Mouse (Mus musculus) T-helper 1 cell (primary cell): ENCODE results near the gene Ints11.

Source experiments
- in situ Hi-C: fragments of 300-600 bp; cut with MboI, MseI; formaldehyde crosslinking; loops from one replicate; pipeline ENCODE4 v1.15.1; 2025; ENCODE audit warnings: high pct_unique_total_duplicates

Ints11 gene

DNA sequence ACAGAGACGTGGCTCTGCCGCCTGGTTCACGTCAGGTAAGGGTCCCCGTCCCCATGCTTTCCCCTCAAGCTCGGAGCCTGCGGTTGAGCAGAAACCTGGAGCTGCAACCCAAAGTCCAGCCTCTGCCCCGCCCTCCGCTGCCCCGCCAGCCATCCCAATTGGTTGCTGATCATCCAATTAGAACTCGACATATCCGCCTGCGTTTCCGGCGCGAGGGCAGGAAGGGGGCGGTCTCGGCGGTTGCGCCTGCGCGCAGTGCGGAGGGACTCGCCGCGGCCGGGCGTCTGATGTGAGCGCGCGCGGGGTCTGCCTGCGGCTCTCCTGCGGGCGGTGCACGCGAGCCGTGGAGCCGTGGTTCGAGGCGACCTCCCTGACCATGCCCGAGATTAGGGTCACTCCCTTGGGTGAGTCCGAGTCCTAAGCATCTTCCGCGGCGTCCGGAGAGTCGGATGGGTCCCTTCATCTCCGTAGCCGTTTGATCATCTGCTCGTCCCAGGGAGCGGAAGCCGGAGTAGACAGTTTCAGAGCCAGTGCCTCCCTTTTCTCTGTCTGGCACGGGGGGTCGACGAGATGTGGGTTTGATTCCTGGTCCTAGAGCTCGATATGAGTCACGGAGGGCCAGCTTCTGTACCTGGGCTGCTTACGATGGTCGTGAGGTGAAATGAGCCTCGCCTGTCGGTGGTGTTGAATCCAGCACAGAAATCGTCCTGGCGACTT, at the start of gene Ints11, which contains the start of gene Cptp:
Ints11 (plus strand) TSS at position 230 of the 717 bp plus-strand sequence.
Cptp (minus strand) TSS at position 124 of the 717 bp plus-strand sequence.
- in situ Hi-C loops: no loop called here

DNA sequence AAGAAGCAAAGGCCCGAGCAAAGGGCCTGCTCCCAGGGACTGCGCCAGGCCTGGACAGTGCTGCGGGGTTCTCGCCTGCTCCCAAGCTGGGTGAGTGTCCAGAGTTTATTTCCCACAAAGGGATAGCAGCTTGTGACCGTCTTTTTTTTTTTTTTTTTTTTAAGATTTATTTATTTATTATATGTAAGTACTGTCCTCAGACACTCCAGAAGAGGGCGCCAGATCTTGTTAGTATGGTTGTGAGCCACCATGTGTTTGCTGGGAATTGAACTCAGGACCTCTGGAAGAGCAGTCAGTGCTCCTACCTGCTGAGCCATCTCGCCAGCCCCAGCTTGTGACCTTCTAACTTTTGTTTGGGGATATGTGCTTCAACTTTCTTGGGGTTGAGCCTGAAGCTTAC, 48.3 kb upstream of the Ints11 start:
- in situ Hi-C loops: no loop called here

DNA sequence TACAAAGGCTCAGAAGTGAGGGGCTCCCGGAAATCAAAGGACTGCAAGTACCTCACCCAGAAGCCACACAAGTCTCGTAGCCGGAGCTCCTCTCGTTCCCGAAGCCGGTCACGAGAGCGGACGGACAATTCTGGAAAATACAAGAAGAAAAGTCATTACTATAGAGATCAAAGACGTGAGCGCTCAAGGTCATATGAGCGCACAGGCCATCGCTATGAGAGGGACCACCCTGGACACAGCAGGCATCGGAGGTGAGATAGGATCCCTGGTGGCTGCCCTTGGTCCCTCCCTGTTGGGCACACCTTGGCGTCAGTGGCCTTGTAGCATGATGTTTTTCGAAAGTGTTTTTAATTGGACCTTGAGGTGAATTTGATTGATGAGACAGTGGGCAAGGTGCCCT, 45.9 kb upstream of the Ints11 start:
- in situ Hi-C loops: no loop called here

DNA sequence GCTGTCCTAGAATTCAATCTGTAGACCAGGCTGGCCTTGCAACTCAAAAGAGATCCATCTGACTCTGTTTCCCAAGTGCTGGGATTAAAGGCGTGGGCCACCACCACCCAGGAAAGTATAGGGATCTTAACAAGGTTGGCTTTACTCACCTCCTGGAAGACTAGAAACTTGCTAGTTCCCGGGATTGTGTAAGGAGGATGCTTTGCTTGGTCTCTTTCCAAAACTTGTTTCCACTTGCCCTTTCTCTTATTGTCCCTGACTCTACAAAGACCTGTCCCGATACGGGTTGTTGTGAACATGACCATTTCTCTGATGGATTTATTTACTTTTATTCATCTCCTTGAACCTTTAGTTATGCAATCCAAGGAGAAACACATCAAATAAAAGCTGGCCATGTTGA, 39.5 kb upstream of the Ints11 start:
- in situ Hi-C loops: no loop called here

DNA sequence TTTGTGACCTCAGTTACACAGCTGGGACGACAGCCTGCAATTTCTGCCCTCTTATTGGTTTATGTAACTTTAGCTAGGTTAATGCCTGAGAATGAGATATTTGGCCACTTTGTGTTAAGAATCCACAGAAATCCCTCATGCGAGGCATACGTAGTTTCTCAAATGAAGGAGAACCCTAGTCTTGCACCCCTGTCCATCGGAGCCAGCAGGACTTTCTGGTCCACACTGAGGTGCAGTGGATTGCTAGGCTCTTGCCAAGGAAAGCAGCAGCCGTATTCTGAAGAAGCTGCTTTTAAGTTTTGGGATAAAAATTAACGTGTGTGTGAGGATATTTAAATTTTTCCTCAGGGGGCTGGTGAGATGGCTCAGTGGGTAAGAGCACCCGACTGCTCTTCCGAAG, 38.8 kb upstream of the Ints11 start:
- in situ Hi-C loops: no loop called here

DNA sequence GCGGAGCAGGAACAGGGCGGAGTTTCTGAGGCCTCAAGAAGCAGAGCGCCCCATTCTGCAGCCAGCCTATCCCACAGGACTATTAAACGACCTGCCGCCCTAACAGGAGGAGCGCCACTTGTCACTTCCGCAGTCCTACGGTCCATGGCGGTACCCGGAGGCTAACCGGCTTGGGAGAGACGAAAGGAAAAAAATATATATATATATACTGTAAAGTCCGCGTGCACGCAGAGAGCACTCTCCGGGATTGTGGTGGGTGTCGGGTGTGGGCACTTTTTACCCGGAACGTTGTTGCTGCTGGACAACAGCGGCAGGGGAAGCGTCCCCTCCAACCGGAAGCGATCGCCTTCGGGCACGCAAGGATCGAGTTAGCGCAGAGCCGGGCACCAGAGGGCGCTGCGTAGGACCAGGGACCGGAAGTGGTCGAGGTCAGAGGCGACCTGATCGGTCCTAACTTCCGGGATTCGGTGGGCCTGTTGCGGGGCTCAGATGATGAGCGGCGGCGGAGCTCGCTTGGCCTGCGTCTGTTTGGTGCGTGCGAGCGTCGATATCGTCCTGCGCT, 38.1 kb upstream of the Ints11 start, which contains the start of gene Aurkaip1:
Aurkaip1 (plus strand) TSS at position 68 of the 562 bp plus-strand sequence.
- in situ Hi-C loops: no loop called here

DNA sequence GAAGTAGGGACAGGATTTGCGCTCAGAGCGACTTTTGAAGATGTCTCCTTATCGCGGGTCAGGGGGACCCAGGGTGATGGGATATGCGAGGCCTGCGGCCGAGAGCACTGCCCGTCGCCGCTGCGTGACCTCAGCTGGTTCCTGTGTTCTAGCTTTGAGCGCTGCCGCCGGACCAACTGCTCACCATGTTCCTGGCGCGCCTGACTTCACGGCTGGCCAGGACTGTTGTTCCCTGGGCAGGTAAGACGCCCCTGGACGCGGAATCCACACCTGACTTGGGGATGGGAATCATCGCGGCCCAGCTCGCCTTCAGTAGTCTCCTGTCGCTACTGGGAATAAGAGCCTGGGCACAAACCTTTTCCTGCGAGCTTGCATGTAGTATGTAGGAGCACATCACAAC, 37.5 kb upstream of the Ints11 start:
- in situ Hi-C loops: no loop called here

DNA sequence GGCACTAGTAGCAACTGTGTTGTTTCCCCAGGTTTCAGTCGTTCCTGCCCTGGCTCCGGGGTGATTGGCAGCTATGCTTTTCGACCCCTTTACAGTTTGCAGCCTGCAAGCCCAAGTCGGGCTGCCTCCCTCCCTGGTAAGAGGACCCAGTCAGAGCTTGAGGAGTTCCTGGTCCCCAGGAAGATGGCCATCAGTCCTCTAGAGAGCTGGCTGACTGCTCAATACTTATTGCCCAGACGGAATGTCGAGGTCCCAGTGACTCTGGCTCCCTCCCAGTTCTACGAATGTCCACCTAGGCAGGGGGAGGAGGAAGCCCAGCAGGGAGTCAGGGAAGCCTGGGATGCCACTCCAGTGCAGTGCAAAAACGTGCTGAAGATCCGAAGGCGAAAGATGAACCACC, 37.0 kb upstream of the Ints11 start:
- in situ Hi-C loops: no loop called here

DNA sequence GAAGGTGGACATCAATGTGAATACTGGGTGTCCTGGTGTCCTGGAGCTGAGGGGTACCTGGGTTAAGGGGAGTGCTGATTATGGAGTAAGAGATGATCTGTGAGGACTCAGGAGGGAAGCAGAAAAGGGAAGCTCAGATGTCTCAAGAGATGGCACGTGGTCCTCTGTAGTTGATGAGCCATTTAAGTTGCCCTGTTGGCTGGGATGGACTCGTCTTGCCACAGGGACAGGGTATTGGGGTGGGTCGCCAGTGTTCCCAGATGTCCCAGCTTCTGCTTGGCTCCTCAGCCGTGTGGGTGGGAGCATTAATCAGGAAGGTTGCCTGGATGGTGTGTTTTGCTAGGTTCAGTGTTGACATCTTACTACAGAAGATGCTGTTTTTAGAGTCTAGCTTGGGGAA, 36.1 kb upstream of the Ints11 start:
- in situ Hi-C loops: no loop called here

DNA sequence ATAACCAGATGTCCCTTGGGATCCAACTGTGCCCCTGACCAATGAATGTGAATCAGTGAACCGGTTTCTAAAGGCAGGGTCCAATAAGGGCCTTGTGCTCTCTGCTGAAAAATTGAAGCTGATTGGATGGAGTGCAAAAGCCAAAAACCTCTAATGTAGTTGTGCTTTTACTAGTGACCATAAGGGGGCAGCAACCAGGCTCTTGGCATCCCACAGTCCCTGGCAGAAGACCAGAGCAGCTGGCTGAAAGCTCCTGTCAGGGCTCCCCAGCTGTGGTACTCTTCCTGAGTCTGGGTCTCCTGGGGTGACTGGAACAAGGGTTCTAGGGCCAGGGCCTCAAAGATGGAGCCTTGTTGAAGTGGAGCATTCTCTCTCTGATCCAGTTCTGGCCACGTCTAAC, 35.5 kb upstream of the Ints11 start:
- in situ Hi-C loops: no loop called here

DNA sequence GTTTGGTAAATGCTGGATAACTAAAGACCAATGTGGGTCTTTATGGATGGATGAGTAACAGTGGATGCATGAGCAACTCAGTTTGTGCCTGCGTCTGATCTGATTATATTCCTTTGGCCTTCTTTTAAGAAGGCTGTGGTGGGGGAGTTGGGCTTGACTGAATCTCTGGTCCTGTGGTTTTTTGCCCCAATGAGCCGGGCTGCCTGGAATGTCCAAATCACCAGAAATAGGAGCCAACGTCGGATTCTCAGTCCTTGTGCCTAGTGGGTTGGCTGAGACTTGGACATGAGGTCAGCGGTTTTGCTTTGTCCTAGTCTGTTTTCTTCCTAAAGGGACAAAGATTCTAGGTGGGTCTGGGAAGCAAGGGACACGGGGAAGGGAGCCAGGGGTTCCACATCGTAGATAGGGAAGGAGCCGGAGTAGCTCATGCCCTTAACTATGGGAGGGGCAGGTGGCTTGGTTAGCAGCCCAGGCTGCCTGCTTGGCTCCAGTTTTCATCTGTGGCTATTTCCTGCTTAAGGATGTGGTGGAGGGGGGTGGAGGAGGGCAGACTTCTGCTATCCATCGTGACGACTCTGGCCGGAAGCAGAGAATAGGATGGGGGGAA, 31.8 kb upstream of the Ints11 start:
- in situ Hi-C loops: no loop called here

DNA sequence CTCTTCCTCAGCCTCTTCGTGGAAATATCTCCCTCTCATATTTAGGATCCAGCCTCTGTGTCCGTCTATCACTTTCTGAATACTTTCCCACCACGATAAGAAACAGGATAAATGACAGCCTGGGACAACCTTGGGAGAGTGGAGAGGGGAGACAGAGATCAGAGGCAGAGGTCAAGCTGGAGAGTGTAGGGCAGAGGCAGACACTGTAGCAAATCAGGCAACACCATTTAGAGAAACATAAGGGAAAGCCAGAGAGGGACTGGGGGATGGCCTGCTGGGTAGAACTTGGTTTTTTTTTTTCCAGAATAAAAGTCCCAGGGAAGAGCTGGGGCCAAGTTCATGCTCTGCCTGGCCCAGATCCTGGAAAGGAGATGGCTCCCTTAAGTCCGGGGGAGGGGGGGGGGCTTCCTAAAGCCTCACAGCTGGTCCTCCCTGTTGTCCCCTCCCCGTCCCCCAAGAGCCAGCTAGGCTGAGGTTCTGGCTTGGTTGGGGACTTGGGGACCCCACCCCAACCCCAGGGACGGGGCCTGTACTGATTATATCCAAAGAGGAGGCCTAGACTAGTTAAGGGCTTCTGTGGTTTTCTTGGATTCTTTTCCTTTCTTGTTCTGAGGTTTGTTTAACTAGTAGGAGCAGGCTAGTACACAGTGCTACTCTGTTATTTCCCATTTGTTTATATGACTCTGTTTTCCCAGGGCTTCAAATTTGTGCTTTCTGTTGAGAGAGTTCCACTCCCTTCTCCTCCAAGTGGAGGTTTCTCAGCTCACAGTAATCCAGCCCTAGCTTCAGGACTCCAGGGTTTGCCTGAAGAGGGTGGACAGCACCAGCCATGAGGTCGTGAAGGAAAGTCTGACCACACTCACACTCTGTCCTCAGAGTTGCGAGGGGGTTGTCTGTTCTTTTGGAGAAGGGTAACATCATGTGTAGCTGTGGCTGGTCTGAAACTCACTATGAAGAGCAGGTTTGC, 30.9 kb upstream of the Ints11 start:
- in situ Hi-C loops: no loop called here

DNA sequence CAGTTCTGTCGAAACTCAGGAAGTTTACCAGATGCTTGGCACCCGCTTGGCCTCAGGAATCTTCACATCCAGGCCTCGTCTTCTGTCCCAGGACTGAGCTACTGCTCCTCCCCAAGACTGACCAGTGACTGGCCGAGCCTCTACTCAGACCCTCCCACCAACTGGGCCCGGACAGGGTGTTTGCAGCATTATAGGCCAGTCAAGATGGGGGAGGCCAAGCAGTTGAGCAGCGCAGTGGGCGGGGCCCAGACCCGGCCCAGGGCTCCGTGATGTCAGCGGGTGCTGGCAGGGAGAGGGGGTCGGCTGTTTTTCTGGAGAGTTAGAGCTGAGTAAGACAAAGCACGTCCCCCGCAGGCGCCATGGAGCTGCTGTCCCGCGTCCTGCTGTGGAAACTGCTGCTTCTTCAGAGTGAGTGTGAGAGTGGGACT, 29.8 kb upstream of the Ints11 start, which contains the start of gene Mxra8:
Mxra8 (plus strand) TSS at position 198 of the 428 bp plus-strand sequence.
- in situ Hi-C loops: no loop called here

DNA sequence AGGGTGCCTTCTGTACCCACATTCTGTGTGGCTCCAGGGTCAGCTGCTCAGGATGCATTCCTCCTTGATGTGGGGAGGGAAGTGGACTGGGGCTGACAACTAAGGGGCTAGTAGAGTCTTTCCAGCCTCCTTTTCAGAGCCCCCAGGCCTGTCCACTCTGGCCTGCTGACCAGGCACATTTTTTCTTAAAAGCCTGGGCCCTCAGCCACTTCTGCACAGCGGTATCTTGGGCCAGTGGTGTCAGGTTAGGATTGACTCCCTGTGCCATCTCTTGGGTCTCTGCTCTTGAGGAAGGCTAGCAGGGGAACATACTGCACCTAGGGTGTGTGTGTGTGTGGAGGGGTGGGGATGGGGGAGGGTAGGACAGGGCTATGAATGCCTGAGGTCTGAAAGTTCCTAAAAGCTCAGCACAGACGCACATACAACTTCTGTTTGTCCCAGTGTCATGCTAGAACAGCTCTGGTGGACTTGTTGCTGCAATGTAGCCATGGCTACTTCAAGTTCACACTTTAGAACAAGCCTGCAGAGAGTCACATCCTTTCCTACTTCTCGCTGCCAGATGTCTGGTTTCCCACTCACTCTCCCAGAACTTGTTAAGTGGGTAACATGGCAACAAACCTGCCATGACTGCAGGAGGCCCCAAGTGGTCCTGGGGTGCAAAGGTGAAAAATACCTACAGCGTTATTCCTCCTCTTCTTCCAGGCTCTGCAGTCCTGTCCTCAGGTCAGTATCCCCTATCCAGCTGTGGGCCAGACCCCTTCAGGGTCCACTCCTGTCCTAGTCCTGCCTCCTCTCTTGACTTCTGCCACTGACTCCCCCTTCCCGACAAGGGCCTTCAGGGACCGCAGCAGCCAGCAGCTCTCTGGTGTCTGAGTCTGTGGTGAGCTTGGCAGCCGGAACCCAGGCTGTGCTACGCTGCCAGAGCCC, 29.0 kb upstream of the Ints11 start:
- in situ Hi-C loops: no loop called here

DNA sequence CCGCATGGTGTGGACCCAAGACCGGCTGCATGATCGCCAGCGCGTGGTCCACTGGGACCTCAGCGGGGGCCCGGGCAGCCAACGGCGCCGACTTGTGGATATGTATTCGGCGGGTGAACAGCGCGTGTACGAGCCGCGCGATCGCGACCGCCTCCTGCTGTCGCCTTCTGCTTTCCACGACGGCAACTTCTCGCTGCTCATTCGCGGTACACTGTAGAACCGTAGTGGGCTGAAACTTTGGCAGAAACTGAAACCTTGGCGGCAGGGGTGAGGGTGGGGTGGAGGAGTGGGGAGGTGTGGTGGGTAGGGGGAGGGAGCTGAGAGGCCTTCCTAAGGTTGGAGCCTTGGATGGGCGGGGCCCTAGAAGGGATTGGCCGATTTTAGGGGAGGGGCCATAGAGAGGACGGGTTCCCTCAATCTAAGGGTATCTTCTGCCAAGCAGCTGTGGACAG, 28.3 kb upstream of the Ints11 start:
- in situ Hi-C loops: no loop called here

DNA sequence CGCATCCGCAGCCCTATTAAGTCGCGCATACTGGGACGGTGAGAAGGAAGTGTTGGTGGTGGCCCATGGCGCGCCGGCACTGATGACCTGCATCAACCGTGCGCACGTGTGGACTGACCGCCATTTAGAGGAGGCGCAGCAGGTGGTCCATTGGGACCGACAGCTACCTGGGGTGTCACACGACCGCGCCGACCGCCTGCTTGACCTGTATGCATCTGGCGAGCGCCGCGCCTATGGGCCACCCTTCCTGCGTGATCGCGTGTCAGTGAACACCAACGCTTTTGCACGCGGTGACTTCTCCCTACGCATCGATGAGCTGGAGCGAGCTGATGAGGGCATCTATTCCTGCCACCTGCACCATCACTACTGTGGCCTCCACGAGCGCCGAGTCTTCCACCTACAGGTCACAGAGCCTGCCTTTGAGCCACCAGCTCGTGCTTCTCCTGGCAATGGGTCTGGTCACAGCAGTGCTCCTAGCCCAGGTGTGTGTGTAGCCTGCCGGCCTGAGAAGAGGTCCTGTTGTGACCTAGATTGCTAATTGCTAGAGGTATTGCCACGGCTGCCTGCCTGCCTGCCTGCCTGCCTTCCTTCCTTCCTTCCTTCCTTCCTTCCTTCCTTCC, 27.6 kb upstream of the Ints11 start:
- in situ Hi-C loops: no loop called here

DNA sequence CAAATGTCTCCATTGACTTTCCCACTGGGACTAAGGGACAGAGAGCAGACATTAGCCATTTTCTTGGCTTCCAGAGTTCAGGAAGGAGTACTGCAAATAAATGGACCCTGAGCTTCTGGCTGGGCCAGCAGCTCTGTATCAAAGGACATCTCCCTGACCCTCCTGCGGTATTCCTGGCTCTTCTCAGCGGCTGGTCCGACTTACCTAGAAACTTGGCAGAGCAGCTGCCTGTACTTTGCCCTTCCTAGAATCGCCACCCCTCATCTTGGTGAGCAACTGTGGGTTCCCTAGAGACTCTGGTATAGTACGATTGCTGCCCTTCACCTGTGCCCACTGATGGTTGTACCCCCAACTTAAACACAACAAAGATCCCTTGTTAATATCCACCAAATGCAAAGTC, 26.1 kb upstream of the Ints11 start:
- in situ Hi-C loops: no loop called here

DNA sequence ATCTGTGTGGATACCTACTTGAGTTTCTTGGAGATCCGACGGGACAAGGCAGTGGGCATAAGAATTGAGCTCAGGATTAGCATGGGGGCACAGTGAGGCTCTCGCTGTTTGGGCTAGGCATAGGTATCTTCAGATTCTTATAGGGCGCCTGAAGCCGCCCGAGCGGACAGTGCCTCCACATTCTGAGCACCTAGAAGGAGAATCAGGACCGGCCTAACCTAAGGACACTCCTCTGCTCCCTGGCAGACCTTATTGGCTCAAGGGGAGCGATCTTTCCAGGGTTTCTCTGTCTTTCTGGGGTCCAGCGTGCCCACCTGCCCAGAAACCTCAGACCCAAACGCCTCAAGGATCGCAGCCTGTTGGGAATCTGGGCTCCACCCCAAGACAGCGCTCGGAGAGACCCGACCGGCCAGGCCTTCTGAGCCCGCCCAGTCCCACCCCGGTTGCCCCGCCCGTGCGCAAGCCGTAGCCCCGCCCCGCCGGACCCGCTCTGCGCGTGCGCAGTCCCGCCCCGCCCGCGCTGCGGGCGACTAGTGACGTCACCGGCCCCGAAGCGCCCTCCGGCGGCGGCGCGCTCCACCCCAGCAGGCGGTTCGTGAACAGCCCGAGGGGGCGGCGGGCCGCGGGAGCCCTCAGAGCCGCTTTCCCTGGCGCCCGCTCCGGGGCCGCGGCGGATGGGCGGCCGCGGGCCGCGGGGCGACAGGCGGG, 22.3 kb upstream of the Ints11 start, which contains the start of gene Dvl1:
Dvl1 (plus strand) TSS at position 532 of the 708 bp plus-strand sequence.
- in situ Hi-C loops: no loop called here

DNA sequence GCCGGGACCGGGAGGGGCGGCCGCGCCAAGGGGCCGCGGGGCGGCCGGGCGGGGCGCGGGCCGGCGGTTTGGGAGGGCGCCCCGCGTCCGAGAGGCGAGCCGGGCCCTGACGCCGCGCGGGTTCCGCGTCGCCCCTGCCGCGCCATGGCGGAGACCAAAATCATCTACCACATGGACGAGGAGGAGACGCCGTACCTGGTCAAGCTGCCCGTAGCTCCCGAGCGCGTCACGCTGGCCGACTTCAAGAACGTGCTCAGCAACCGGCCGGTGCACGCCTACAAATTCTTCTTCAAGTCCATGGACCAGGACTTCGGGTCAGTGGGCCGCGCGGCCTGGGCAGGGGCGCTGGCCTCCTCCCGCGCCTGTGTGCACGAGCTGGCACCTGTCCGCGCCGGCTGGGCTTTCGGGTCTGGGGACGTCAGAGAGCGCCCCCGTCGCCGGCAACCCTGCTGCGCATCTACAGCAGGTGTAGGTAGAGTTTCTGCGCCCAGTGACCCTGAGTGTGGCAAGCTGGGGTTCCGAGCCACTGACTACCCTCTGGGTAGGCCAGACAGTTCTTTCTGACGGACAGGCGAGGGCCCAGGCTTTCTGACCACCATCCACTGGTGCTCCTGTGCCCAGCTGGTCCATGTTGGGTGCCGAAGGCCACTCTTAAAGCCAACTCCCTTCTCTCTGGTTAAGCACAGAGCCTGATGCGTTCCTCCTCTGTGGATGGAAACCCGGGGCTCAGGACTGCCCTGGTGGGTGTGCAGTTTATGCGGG, 21.6 kb upstream of the Ints11 start:
- in situ Hi-C loops: no loop called here
